Mouse (Mus musculus) megakaryocyte, embryonic 14.5 days (primary cell): ENCODE data around the gene Themis2.

Experiments
- FLI1 ChIP-seq: IDR thresholded peaks from 2 replicates; pipeline ENCODE4 v1.6.1; 2012; ENCODE audit warnings: low read length, inconsistent platforms, mixed read lengths
- GATA1 ChIP-seq: IDR thresholded peaks from 3 replicates; pipeline ENCODE4 v1.6.1; 2012; ENCODE audit warnings: mixed read lengths, low read length, inconsistent platforms, borderline replicate concordance

- TF ChIP-seq FLI1, result no peak
- no peak for TF ChIP-seq GATA1
These were observed 6.5 kb downstream of the Themis2 start for GRCm38 (mm10) chr4:132789731-132790130.
